Mouse (Mus musculus): ENCODE measurements around the gene Prss22. TPM values are rescaled to one million over a fixed set of nuclear protein-coding genes. Genes with fewer than 3 reads are reported as not detected.
A peak's percentile ranks its signal among the peaks of the same experiment; 100 is the strongest.

Gene Prss22
- polyA plus RNA-seq, 1 experiment from 2014 or later, result not detected

- Histone ChIP-seq H3K9ac (peak overlapping the region; percentile 74), H3K36me3 (no peaks in the 10 kb centered on the region), H3K4me2 (peak overlapping the region; percentile 60), H3K27me3 (peaks cover 13% of the 10 kb centered on the region; the same call in 1 of the 2 replicates), H3K9me3 (no peaks in the 10 kb centered on the region), H3K4me3 (peak overlapping the region; percentile 32), H3K4me1 (replicated peaks) (peaks cover 9% of the 10 kb centered on the region), H3K27ac (no peak overlapping the region)
- ATAC-seq (ENCODE audit: low FRiP score), result peak; percentile 76
- 9% methylated on average over 31 of the region's 31 CpGs for WGBS
These were observed 4.1 kb downstream of the Prss22 start for GRCm38 (mm10) chr17:23993559-23994428.

- H3K4me3 ChIP-seq, result peak overlapping the region; percentile 32
- WGBS, result 70% methylated on average over 9 of the region's 9 CpGs
- H3K4me2 ChIP-seq, result peak overlapping the region; percentile 60
- H3K36me3 ChIP-seq, result no peaks in the 10 kb centered on the region
- peak overlapping the region; percentile 74 for H3K9ac ChIP-seq
- peak; percentile 63 for ATAC-seq (ENCODE audit: low FRiP score)
- 0 out of 2 replicates have a peak overlapping the region, but pooled peaks have one; percentile 8 for H3K27ac ChIP-seq
- peaks cover 9% of the 10 kb centered on the region for H3K4me1 ChIP-seq (replicated peaks)
- H3K9me3 ChIP-seq, result no peaks in the 10 kb centered on the region
- H3K27me3 ChIP-seq, result peaks cover 13% of the 10 kb centered on the region; the same call in 1 of the 2 replicates
These were observed 4.9 kb downstream of the Prss22 start for GRCm38 (mm10) chr17:23992789-23993553.

- H3K4me3 ChIP-seq, result no peak overlapping the region
- H3K4me1 ChIP-seq (replicated peaks), result peaks cover 9% of the 10 kb centered on the region
- H3K36me3 ChIP-seq, result no peaks in the 10 kb centered on the region
- WGBS, result 52% methylated on average over 2 of the region's 2 CpGs
- ATAC-seq (ENCODE audit: low FRiP score), result no peak
- no peak overlapping the region for H3K9ac ChIP-seq
- H3K27me3 ChIP-seq, result no peaks in the 10 kb centered on the region
- H3K27ac ChIP-seq, result no peak overlapping the region
- H3K4me2 ChIP-seq, result no peak overlapping the region
- no peaks in the 10 kb centered on the region for H3K9me3 ChIP-seq
These were observed 8.1 kb downstream of the Prss22 start for GRCm38 (mm10) chr17:23989802-23990201.

GRCm38 (mm10) chr17:23984989-23985388 lies 12.9 kb downstream of the Prss22 start:
- 84% methylated on average over 1 of the region's 1 CpGs for WGBS

GRCm38 (mm10) chr17:23982912-23983311 lies 15.0 kb downstream of the Prss22 start:
- no peak for ATAC-seq (ENCODE audit: low FRiP score)

More at GRCm38 (mm10) chr17:23984989-23985388, 12.9 kb downstream of the Prss22 start:
- Histone ChIP-seq H3K27ac (no peak overlapping the region), H3K36me3 (no peaks in the 10 kb centered on the region), H3K27me3 (no peaks in the 10 kb centered on the region), H3K4me2 (no peak overlapping the region), H3K4me3 (no peak overlapping the region), H3K9ac (no peak overlapping the region), H3K4me1 (replicated peaks) (no peaks in the 10 kb centered on the region), H3K9me3 (no peaks in the 10 kb centered on the region)
- no peak for ATAC-seq (ENCODE audit: low FRiP score)

GRCm38 (mm10) chr17:23980297-23980909 lies 17.5 kb downstream of the Prss22 start, which contains the start of gene Prss30:
Gene Prss30, minus strand, starts transcription at chr17:23980566.
- Histone ChIP-seq H3K27me3 (0 out of 2 replicates have a peak, but pooled peaks cover 3% of the 10 kb centered on the region), H3K9me3 (no peaks in the 10 kb centered on the region), H3K27ac (no peak within 1 kb of the TSS), H3K4me2 (no peak within 1 kb of the TSS), H3K9ac (no peak within 1 kb of the TSS), H3K4me3 (no peak within 1 kb of the TSS), H3K36me3 (no peaks in the 10 kb centered on the region), H3K4me1 (replicated peaks) (no peaks in the 10 kb centered on the region)
- ATAC-seq (ENCODE audit: low FRiP score), result no peak
- 80% methylated on average over 10 of the region's 10 CpGs for WGBS

More at GRCm38 (mm10) chr17:23982912-23983311, 15.0 kb downstream of the Prss22 start:
- no peak overlapping the region for H3K27ac ChIP-seq
- no peak overlapping the region for H3K4me2 ChIP-seq
- H3K4me1 ChIP-seq (replicated peaks), result no peaks in the 10 kb centered on the region
- 66% methylated on average over 4 of the region's 4 CpGs for WGBS
- H3K9ac ChIP-seq, result no peak overlapping the region
- H3K9me3 ChIP-seq, result no peaks in the 10 kb centered on the region
- H3K4me3 ChIP-seq, result no peak overlapping the region
- H3K27me3 ChIP-seq, result 0 out of 2 replicates have a peak, but pooled peaks cover 3% of the 10 kb centered on the region
- no peaks in the 10 kb centered on the region for H3K36me3 ChIP-seq

- no peak for ATAC-seq (ENCODE audit: low FRiP score)
- H3K27ac ChIP-seq, result no peak overlapping the region
- H3K9ac ChIP-seq, result no peak overlapping the region
- 74% methylated on average over 3 of the region's 3 CpGs for WGBS
- no peaks in the 10 kb centered on the region for H3K4me1 ChIP-seq (replicated peaks)
- H3K4me2 ChIP-seq, result no peak overlapping the region
- H3K9me3 ChIP-seq, result no peaks in the 10 kb centered on the region
- H3K4me3 ChIP-seq, result no peak overlapping the region
- 0 out of 2 replicates have a peak, but pooled peaks cover 3% of the 10 kb centered on the region for H3K27me3 ChIP-seq
- H3K36me3 ChIP-seq, result no peaks in the 10 kb centered on the region
These were observed 18.4 kb downstream of the Prss22 start for GRCm38 (mm10) chr17:23979471-23979870.

GRCm38 (mm10) chr17:23976665-23977064 lies 21.2 kb downstream of the Prss22 start:
- 90% methylated on average over 4 of the region's 4 CpGs for WGBS
- no peaks in the 10 kb centered on the region for H3K9me3 ChIP-seq
- H3K4me2 ChIP-seq, result no peak overlapping the region
- H3K36me3 ChIP-seq, result no peaks in the 10 kb centered on the region
- H3K27me3 ChIP-seq, result 0 out of 2 replicates have a peak, but pooled peaks cover 3% of the 10 kb centered on the region
- no peak overlapping the region for H3K4me3 ChIP-seq
- ATAC-seq (ENCODE audit: low FRiP score), result no peak
- no peaks in the 10 kb centered on the region for H3K4me1 ChIP-seq (replicated peaks)
- no peak overlapping the region for H3K9ac ChIP-seq
- H3K27ac ChIP-seq, result no peak overlapping the region

- H3K9ac ChIP-seq, result no peak overlapping the region
These were observed 26.6 kb downstream of the Prss22 start for GRCm38 (mm10) chr17:23971315-23971714.

GRCm38 (mm10) chr17:23969231-23969630 lies 28.7 kb downstream of the Prss22 start:
- no peak overlapping the region for H3K27ac ChIP-seq
- H3K9ac ChIP-seq, result no peak overlapping the region
- 4% methylated on average over 1 of the region's 1 CpGs for WGBS
- H3K4me1 ChIP-seq (replicated peaks), result peaks cover 4% of the 10 kb centered on the region; the same call in 1 of the 2 replicates
- H3K4me3 ChIP-seq, result no peak overlapping the region
- no peaks in the 10 kb centered on the region for H3K9me3 ChIP-seq
- H3K4me2 ChIP-seq, result no peak overlapping the region
- no peaks in the 10 kb centered on the region for H3K27me3 ChIP-seq
- H3K36me3 ChIP-seq, result no peaks in the 10 kb centered on the region
- no peak for ATAC-seq (ENCODE audit: low FRiP score)

More at GRCm38 (mm10) chr17:23971315-23971714, 26.6 kb downstream of the Prss22 start:
- Histone ChIP-seq H3K9me3 (no peaks in the 10 kb centered on the region), H3K36me3 (no peaks in the 10 kb centered on the region), H3K27ac (no peak overlapping the region), H3K4me3 (no peak overlapping the region), H3K4me2 (no peak overlapping the region), H3K27me3 (no peaks in the 10 kb centered on the region), H3K4me1 (replicated peaks) (no peaks in the 10 kb centered on the region)
- 81% methylated on average over 9 of the region's 9 CpGs for WGBS
- no peak for ATAC-seq (ENCODE audit: low FRiP score)

- Histone ChIP-seq H3K27ac (no peak overlapping the region), H3K4me2 (no peak overlapping the region), H3K9ac (no peak overlapping the region), H3K9me3 (no peaks in the 10 kb centered on the region), H3K27me3 (no peaks in the 10 kb centered on the region), H3K4me3 (no peak overlapping the region), H3K36me3 (no peaks in the 10 kb centered on the region), H3K4me1 (replicated peaks) (peaks cover 4% of the 10 kb centered on the region; the same call in 1 of the 2 replicates)
- ATAC-seq (ENCODE audit: low FRiP score), result no peak
- 48% methylated on average over 2 of the region's 2 CpGs for WGBS
These were observed 29.1 kb downstream of the Prss22 start for GRCm38 (mm10) chr17:23968780-23969179.
